Mouse (Mus musculus) limb, embryonic 11.5 days (tissue): Measurements from ENCODE around the gene Mvp. TPM values are rescaled to one million over a fixed set of nuclear protein-coding genes. Genes with fewer than 3 reads are reported as not detected.

Experiments used
- ATAC-seq: fragments of 200-750 bp; cut with Nextera tagmentation; 2 replicates; pipeline ENCODE4 v1.8.0; 2017; ENCODE audit warnings: low read depth; ENCODE audit not compliant: insufficient number of reproducible peaks, low FRiP score, low TSS enrichment
- DNase-seq: peaks from one replicate; pipeline ENCODE4 v3.0.0-alpha.2; 2015; ENCODE audit warnings: low spot score
- H3K27ac ChIP-seq: fragments of 300-500 bp; sonication (generic); replicated peaks from 2 replicates; pipeline ENCODE4 v1.5.1; 2014; ENCODE audit warnings: low read depth, mild to moderate bottlenecking, low read length
- H3K27me3 ChIP-seq: fragments of 300-500 bp; sonication (generic); 2 replicates; pipeline ENCODE4 v1.6.1; 2014; ENCODE audit warnings: mild to moderate bottlenecking, low read length, mixed read lengths; ENCODE audit not compliant: control insufficient read depth, insufficient read depth
- H3K36me3 ChIP-seq: fragments of 300-500 bp; sonication (generic); 2 replicates; pipeline ENCODE4 v1.6.1; 2014; ENCODE audit warnings: mild to moderate bottlenecking, low read length, moderate library complexity, mixed read lengths; ENCODE audit not compliant: control insufficient read depth, insufficient read depth
- H3K4me1 ChIP-seq: fragments of 300-500 bp; sonication (generic); 2 replicates; pipeline ENCODE4 v1.6.1; 2014; ENCODE audit warnings: low read length, mixed read lengths; ENCODE audit not compliant: control insufficient read depth, insufficient read depth
- H3K4me2 ChIP-seq: fragments of 300-500 bp; sonication (generic); 2 replicates; pipeline ENCODE4 v1.6.1; 2014; ENCODE audit warnings: low read depth, mild to moderate bottlenecking, moderate library complexity; ENCODE audit not compliant: severe bottlenecking
- H3K4me3 ChIP-seq: fragments of 300-500 bp; sonication (generic); 2 replicates; pipeline ENCODE4 v1.5.1; 2014; ENCODE audit warnings: low read depth, low read length
- H3K9ac ChIP-seq: fragments of 300-500 bp; sonication (generic); 2 replicates; pipeline ENCODE4 v1.6.1; 2014; ENCODE audit warnings: mild to moderate bottlenecking, low read length
- H3K9me3 ChIP-seq: fragments of 300-500 bp; sonication (generic); 2 replicates; pipeline ENCODE4 v1.6.1; 2016; ENCODE audit warnings: low read length; ENCODE audit not compliant: control insufficient read depth
- WGBS: fragments of 180-500 bp; shearing (Covaris S2); extraction: QIAGEN DNeasy Blood & Tissue Kit; methylation state at CpG from one replicate; pipeline ENCODE4 v1.1.7; 2014; 5-methylcytosine and 5-hydroxymethylcytosine counted together
- polyA plus RNA-seq: library from polyadenylated mRNA; unstranded; fragments of >200 nt; fragmentation: Nextera tagmentation; extraction: Ambion mirVana; gene quantifications from 2 replicates; pipeline ENCODE4 v1.2.1, GENCODE M21; 2014

Gene Mvp
- polyA plus RNA-seq, 1 experiment from 2014 or later, result 2.3 TPM

GRCm38 (mm10) chr7:126986319-126986718, 28.1 kb downstream of the Mvp start:
- no peak overlapping the region for H3K4me2 ChIP-seq
- no peaks in the 10 kb centered on the region for H3K27me3 ChIP-seq
- H3K4me1 ChIP-seq, result no peaks in the 10 kb centered on the region
- no peak overlapping the region for H3K4me3 ChIP-seq
- DNase-seq (peak; percentile 36), ATAC-seq (no peak)
- 40% methylated on average over 9 of the region's 9 CpGs for WGBS
- no peak overlapping the region for H3K27ac ChIP-seq
- no peaks in the 10 kb centered on the region for H3K9me3 ChIP-seq
- no peaks in the 10 kb centered on the region for H3K36me3 ChIP-seq
- no peak overlapping the region for H3K9ac ChIP-seq

GRCm38 (mm10) chr7:126984667-126985444, 29.6 kb downstream of the Mvp start:
- 35% methylated on average over 10 of the region's 10 CpGs for WGBS

GRCm38 (mm10) chr7:126983113-126983512, 31.3 kb downstream of the Mvp start:
- H3K9ac ChIP-seq, result no peak overlapping the region
- H3K4me1 ChIP-seq, result no peaks in the 10 kb centered on the region
- H3K27me3 ChIP-seq, result no peaks in the 10 kb centered on the region
- 85% methylated on average over 7 of the region's 7 CpGs for WGBS
- no peak overlapping the region for H3K4me3 ChIP-seq
- H3K9me3 ChIP-seq, result no peaks in the 10 kb centered on the region
- no peak for DNase-seq
- peaks cover 14% of the 10 kb centered on the region; the same call in 1 of the 2 replicates for H3K36me3 ChIP-seq
- ATAC-seq, result no peak
- no peak overlapping the region for H3K4me2 ChIP-seq
- no peak overlapping the region for H3K27ac ChIP-seq

More at GRCm38 (mm10) chr7:126984667-126985444, 29.6 kb downstream of the Mvp start:
- H3K36me3 ChIP-seq, result peaks cover 3% of the 10 kb centered on the region; the same call in 1 of the 2 replicates
- H3K9me3 ChIP-seq, result no peaks in the 10 kb centered on the region
- no peak for ATAC-seq
- no peaks in the 10 kb centered on the region for H3K4me1 ChIP-seq
- H3K4me3 ChIP-seq, result no peak overlapping the region
- no peak overlapping the region for H3K9ac ChIP-seq
- DNase-seq, result no peak
- no peaks in the 10 kb centered on the region for H3K27me3 ChIP-seq
- no peak overlapping the region for H3K4me2 ChIP-seq
- H3K27ac ChIP-seq, result no peak overlapping the region

GRCm38 (mm10) chr7:126982054-126982453, 32.4 kb downstream of the Mvp start:
- H3K27ac ChIP-seq, result no peak overlapping the region
- no peak overlapping the region for H3K4me3 ChIP-seq
- no peaks in the 10 kb centered on the region for H3K4me1 ChIP-seq
- WGBS, result 95% methylated on average over 4 of the region's 4 CpGs
- no peaks in the 10 kb centered on the region for H3K27me3 ChIP-seq
- peaks cover 17% of the 10 kb centered on the region; the same call in 1 of the 2 replicates for H3K36me3 ChIP-seq
- no peak for DNase-seq
- H3K9ac ChIP-seq, result no peak overlapping the region
- no peaks in the 10 kb centered on the region for H3K9me3 ChIP-seq
- H3K4me2 ChIP-seq, result no peak overlapping the region
- no peak for ATAC-seq

GRCm38 (mm10) chr7:126981601-126982000, 32.8 kb downstream of the Mvp start:
- ATAC-seq (no peak), DNase-seq (no peak)
- Histone ChIP-seq H3K9me3 (no peaks in the 10 kb centered on the region), H3K9ac (no peak overlapping the region), H3K4me3 (no peak overlapping the region), H3K27ac (no peak overlapping the region), H3K4me1 (no peaks in the 10 kb centered on the region), H3K27me3 (no peaks in the 10 kb centered on the region), H3K36me3 (peaks cover 17% of the 10 kb centered on the region; the same call in 1 of the 2 replicates), H3K4me2 (no peak overlapping the region)
- WGBS, result 92% methylated on average over 2 of the region's 2 CpGs

GRCm38 (mm10) chr7:126978841-126979240, 35.6 kb downstream of the Mvp start:
- Histone ChIP-seq H3K4me1 (no peaks in the 10 kb centered on the region; the same call in 1 of the 2 replicates), H3K4me3 (no peak overlapping the region), H3K36me3 (peaks cover 17% of the 10 kb centered on the region; the same call in 1 of the 2 replicates), H3K9me3 (no peaks in the 10 kb centered on the region), H3K27me3 (no peaks in the 10 kb centered on the region), H3K9ac (no peak overlapping the region), H3K4me2 (no peak overlapping the region), H3K27ac (no peak overlapping the region)
- DNase-seq (no peak), ATAC-seq (no peak)
- 94% methylated on average over 6 of the region's 6 CpGs for WGBS

- H3K4me2 ChIP-seq, result peak overlapping the region; percentile 82
- H3K9ac ChIP-seq, result peak overlapping the region; percentile 99
- peaks cover 17% of the 10 kb centered on the region; the same call in 1 of the 2 replicates for H3K36me3 ChIP-seq
- H3K27me3 ChIP-seq, result no peaks in the 10 kb centered on the region
- 26% methylated on average over 14 of the region's 14 CpGs for WGBS
- peak overlapping the region; percentile 100 for H3K4me3 ChIP-seq
- ATAC-seq (0 out of 2 replicates have a peak, but pooled peaks have one; percentile 4), DNase-seq (peak; percentile 23)
- no peaks in the 10 kb centered on the region; the same call in 1 of the 2 replicates for H3K4me1 ChIP-seq
- no peak overlapping the region for H3K27ac ChIP-seq
- no peaks in the 10 kb centered on the region for H3K9me3 ChIP-seq
Observed at GRCm38 (mm10) chr7:126976878-126977459, 37.5 kb downstream of the Mvp start.

- DNase-seq, result peak; percentile 99
- peak; percentile 92 for ATAC-seq
- Histone ChIP-seq H3K36me3 (peaks cover 17% of the 10 kb centered on the region; the same call in 1 of the 2 replicates), H3K4me3 (peak within 1 kb of the TSS; percentile 100), H3K4me2 (peak within 1 kb of the TSS; percentile 82), H3K9ac (peak within 1 kb of the TSS; percentile 99), H3K9me3 (no peaks in the 10 kb centered on the region), H3K27ac (peak within 1 kb of the TSS; percentile 90), H3K4me1 (no peaks in the 10 kb centered on the region; the same call in 1 of the 2 replicates), H3K27me3 (no peaks in the 10 kb centered on the region)
- under 1% methylated on average over 54 of the region's 55 CpGs for WGBS
Observed at GRCm38 (mm10) chr7:126975950-126976866, 38.2 kb downstream of the Mvp start, which contains the start of gene Cdiptos. Cdiptos (minus strand) TSS chr7:126976098.
